Mouse (Mus musculus): Measurements from ENCODE around the gene Gm37240.
"Not testable (repeated sequence)": the region's sequence is repeated elsewhere in the genome, so short reads cannot be mapped to it uniquely, and the experiment has no call there.

Gm37240 gene

GRCm38 (mm10) chr3:84672136-84672535, 1215.2 kb downstream of the Gm37240 start:
- DNase-seq (ENCODE audit: low spot score), result no peak

- no peak for DNase-seq (ENCODE audit: low spot score)
Measured at GRCm38 (mm10) chr3:84668957-84669356, 1218.4 kb downstream of the Gm37240 start.

- no peak for DNase-seq (ENCODE audit: low spot score)
Measured at GRCm38 (mm10) chr3:84665255-84666073, 1221.9 kb downstream of the Gm37240 start.

GRCm38 (mm10) chr3:84664686-84665085, 1222.6 kb downstream of the Gm37240 start:
- DNase-seq (ENCODE audit: low spot score), result no peak

GRCm38 (mm10) chr3:84663858-84664257, 1223.5 kb downstream of the Gm37240 start:
- DNase-seq (ENCODE audit: low spot score), result no peak

- no peak for DNase-seq (ENCODE audit: low spot score)
Measured at GRCm38 (mm10) chr3:84663079-84663478, 1224.2 kb downstream of the Gm37240 start.

GRCm38 (mm10) chr3:84660380-84660779, 1226.9 kb downstream of the Gm37240 start:
- no peak for DNase-seq (ENCODE audit: low spot score)

- no peak for DNase-seq (ENCODE audit: low spot score)
Measured at GRCm38 (mm10) chr3:84658872-84659271, 1228.4 kb downstream of the Gm37240 start.

GRCm38 (mm10) chr3:84658017-84658416, 1229.3 kb downstream of the Gm37240 start:
- no peak for DNase-seq (ENCODE audit: low spot score)

- no peak for DNase-seq (ENCODE audit: low spot score)
Measured at GRCm38 (mm10) chr3:84657240-84657639, 1230.1 kb downstream of the Gm37240 start.

GRCm38 (mm10) chr3:84655785-84656150, 1231.5 kb downstream of the Gm37240 start:
- not testable (repeated sequence) for DNase-seq (ENCODE audit: low spot score)

- peak; percentile 32 for DNase-seq (ENCODE audit: low spot score)
Measured at GRCm38 (mm10) chr3:84654900-84655784, 1232.2 kb downstream of the Gm37240 start.

GRCm38 (mm10) chr3:84654246-84654826, 1233.0 kb downstream of the Gm37240 start:
- peak; percentile 33 for DNase-seq (ENCODE audit: low spot score)

GRCm38 (mm10) chr3:84653557-84654245, 1233.6 kb downstream of the Gm37240 start:
- no peak for DNase-seq (ENCODE audit: low spot score)

GRCm38 (mm10) chr3:84652643-84653556, 1234.4 kb downstream of the Gm37240 start:
- DNase-seq (ENCODE audit: low spot score), result no peak

- no peak for DNase-seq (ENCODE audit: low spot score)
Measured at GRCm38 (mm10) chr3:84649578-84650327, 1237.6 kb downstream of the Gm37240 start.

GRCm38 (mm10) chr3:84648069-84648468, 1239.2 kb downstream of the Gm37240 start:
- not testable (repeated sequence) for DNase-seq (ENCODE audit: low spot score)

GRCm38 (mm10) chr3:84647616-84648015, 1239.7 kb downstream of the Gm37240 start:
- DNase-seq (ENCODE audit: low spot score), result peak; percentile 39

GRCm38 (mm10) chr3:84646331-84646845, 1240.9 kb downstream of the Gm37240 start:
- DNase-seq (ENCODE audit: low spot score), result no peak

GRCm38 (mm10) chr3:84646007-84646290, 1241.4 kb downstream of the Gm37240 start:
- no peak for DNase-seq (ENCODE audit: low spot score)

Measured in testis, postnatal 14 days (tissue).